Mouse (Mus musculus): ENCODE data around the gene Ddx43. TPM values are rescaled to one million over a fixed set of nuclear protein-coding genes. Genes with fewer than 3 reads are reported as not detected.

The Ddx43 gene
- total RNA-seq, 4 experiments from 2014 or later, result not detected

DNA sequence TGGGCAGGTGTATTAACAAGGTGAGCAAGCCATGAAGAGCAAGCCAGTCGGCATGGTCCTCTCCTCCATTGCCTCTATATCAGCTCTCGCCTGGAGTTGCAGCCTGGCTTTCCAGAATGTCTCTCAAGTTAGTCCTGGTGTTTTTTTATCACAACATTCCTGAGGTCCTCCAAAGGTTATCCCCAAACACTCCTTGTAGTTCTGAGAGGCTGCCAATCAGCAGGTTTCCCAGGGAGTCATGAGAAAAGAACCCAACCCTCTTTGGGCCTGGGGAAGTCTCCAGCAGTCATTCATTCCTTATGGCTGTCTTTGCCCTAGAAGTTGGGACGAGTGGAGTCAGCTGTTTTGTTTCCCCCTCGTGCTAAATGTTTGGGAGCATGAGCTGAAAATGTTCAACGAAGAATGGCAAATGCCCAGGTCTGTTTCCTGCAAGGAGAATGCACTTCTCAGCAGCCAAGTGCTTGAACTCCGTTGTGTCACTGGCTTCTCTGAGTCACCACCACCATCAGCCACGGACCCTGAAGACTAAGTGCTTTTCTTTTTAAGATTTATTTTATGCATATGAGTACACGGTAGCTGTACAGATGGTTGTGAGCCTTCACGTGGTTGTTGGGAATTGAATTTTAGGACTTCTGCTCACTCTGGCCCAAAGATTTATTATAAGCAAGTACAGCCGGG, 22.6 kb upstream of the Ddx43 start:
- no peak for DNase-seq (ENCODE audit: low spot score in 2 of 2)

DNA sequence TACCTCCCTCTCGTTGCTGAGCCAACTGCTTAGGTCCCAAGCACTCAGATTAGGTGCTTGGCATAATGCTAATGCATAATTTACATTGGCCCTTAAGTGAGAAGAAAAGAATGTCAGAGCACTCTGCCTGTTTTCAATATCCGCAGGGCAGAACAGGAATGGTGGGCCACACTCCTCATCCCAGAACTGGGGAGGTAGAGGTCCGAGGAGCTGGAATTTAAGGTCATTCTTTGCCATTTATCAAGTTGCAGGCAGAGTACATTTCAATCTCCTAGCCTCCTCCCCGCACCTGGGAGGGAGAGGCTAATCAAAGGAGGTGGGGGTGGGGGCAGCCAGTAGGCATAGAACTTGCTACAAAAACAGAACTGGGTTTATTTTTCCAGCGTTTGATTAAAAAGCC, 21.2 kb upstream of the Ddx43 start:
- no peak for DNase-seq (ENCODE audit: low spot score in 2 of 2)

DNA sequence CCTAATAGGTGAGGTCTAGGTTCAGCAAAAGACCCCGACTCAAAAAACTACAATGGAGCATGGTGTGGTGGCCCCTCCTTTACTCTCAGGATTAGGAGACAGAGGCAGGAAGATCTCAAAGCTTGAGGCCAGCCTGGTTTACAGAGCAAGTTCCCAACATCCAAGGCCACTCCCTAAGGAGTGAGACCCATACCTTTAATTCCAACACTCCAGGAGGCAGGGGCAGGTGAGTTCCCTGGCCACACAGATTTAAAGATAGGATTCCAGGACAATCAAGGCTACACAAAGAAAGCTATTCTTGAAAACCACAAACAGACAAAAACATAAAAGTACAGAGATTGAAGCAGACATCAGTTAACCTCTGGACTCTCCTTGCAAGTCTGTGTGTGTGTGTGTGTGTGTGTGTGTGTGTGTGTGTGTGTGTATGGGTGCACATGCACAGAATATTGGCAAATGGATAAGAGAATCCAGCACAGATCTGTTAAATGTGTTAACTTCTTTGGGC, 20.6 kb upstream of the Ddx43 start:
- no peak for DNase-seq (ENCODE audit: low spot score in 2 of 2)

DNA sequence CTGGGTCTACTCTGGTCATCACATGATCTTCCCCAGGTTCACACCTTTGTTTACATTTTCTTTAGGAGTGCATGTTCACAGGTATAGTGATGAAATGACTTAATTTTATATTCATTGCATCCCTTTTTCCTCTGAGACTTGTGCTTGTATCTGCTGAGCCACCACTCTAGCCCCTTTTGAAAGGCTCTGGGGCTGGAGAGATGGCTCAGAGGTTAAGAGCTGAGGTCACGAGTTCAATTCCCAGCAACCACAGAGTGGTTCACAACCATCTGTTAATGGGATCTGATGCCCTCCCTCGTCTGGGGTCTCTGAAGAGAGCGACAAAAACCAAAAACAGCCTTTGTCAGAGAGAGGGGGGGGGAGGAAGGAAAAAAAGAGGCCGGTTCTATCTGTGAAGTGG, 20.1 kb upstream of the Ddx43 start:
- no peak for DNase-seq (ENCODE audit: low spot score in 2 of 2)

DNA sequence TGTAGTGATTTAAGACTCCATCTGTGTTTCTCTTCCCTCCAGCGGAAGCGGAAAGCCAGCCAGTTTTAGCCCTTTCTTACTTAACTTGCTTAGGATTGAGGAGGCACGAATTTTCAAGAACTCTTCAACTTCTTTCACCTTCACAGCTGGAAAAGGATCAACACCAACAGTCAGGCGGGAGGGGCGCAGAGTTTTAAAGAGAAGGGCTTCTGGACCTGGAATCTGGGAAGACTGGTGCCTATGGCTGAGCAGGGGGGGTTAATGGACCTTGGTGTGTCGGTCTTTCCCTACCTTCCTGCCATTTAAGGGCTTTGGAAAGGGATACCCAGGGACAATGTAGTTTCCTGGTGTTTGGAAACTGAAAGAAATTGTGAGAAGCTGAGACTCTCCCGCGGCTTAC, 18.0 kb upstream of the Ddx43 start:
- DNase-seq (ENCODE audit: low spot score in 2 of 2), result no peak

DNA sequence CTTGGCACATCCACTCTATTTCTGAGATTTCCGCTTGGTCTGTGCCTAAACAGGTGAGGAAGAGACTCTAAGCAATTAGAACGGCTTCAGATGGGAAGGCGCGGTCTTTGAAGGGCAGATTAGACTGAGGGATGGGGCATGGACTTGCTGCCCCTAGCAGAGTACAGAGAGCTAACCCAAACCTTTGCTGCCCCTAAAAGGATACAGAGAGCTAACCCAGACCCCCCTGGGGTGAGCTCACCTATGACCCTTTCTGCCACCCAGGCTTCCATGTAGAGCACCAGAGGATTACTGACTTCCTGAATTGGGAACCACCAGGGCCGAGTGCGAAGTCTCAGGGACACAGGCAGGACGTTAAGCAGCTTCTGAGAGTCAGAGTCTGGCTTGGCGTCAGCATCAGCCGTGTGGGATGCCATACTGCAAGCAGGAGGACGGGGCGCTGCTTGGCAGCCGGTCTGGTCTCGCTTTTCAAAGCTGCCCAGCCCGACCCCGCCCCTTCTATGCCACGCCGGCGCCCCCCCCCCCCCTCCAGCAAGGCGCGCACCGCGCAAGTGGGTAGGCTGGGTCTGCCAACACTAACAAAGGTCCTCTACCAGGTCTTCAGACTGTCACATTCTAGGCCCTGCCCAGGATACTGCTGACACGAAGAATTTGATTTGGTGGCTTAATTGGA, 17.3 kb upstream of the Ddx43 start, which contains the start of gene Ooep:
Gene Ooep (minus strand): TSS at position 613 of the 673 bp plus-strand sequence.
- no peak for DNase-seq (ENCODE audit: low spot score in 2 of 2)

DNA sequence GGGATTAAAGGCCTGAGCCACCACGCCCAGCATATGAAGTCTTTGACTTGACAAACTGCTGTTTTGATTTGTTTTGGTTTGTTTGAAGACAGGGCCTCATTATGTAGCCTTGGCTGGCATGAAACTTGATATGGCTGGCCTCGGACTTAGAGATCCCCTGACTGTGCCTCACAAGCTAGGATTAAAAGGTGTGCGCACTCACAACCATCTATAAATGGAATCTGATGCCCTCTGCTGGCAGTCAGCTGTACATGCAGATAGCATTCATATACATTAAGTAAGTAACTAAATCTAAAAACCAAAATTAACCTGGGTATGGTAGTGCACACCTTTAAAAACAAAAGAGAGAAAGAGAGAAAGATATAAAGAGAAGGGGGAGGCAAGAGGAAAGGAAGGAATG, 9.7 kb upstream of the Ddx43 start:
- no peak for DNase-seq (ENCODE audit: low spot score in 2 of 2)

DNA sequence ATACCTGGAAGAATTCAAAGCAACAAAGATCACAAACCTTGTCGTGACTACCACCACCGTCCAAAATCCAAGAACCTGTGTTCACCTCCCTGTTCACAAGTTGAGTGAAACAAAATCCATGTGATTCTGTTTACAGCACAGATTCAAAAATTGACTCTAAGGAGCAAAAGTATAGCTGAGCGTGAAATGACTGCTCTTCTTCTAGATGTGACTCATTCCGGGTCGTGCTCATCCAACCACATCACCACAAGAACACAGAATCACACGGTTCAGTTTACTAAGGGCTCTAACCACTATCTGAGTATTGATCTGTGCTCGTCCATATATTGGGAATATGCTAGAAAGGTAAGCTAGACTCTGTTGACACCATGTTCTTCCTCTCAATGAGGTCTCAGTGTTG, 8.6 kb upstream of the Ddx43 start:
- DNase-seq (ENCODE audit: low spot score in 2 of 2), result no peak

DNA sequence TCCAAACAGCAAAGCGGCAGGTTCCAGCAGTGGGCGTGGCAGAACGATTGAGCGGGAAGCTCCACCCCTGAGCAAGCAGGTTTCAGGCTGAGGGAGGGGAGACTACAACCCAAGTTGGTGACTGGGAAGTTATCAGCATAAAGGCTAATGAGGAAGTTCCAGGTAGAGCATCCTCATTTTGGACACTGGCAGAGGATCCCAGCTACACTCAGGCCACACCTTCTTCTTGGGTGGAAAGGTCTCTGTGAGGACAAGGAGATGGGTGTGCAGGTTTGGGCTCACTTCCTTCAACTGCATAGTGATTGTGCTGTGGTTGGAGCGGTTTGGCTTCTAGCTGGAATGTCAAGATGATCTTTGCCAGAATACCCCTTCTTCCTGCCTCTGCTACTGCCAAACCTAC, 5.6 kb upstream of the Ddx43 start:
- no peak for DNase-seq (ENCODE audit: low spot score in 2 of 2)

DNA sequence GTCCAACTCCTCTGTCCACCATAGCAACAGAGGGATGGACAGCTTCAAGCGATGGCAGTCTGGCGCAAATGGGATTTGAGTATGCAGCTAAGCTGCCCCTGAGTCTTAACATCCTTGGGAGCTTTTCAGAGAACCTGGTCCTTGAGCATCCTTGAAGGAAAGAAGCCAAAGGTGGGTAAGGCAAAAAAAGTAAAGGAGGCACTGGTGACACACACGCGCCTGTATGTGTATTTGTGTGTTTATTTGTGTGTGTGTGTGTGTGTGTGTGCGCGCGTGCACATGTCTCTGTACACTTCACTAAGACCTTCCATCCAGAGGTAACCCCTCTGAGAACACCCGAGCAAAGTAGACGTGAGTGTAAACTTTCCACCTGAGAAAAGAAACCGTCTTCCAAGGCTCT, 1.8 kb upstream of the Ddx43 start:
- no peak for DNase-seq (ENCODE audit: low spot score in 2 of 2)

DNA sequence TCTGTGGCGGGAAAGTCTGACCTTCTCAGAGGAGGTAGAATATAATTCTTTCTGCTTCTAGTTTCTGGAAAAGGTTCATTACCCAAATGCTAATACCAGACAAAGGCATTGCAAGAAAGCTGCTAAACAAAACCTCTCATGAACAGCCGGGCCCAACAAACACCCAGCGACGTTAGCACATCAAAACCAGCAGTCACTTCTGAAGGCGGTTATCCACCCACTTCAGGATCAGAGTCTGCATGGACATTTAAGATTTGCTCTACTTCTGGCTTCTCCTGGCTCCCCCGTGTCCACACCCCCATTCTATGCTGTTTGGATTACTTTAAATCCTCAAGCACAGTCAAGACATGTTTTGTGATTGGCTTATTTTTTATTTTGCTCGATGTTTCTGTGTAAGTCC, 975 bp upstream of the Ddx43 start:
- no peak for DNase-seq (ENCODE audit: low spot score in 2 of 2)

DNA sequence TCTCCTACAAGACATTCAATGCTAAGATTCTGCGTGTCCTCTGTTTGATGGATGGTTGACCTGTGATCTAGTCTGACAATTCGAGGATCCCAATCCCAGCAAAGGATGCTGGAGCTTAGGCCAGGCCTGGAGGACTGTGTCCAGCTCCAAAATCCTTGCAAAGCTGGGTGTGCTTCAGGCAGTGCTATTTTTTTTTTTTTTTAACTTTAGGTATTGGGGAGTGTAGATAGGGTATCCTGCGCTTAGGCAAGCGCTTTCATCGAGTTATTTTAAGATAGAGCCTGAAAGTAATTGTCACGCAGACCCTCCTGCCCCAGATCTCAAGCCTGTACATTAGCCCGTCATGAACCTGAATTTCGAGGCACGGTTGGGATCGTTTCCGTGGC, 340 bp upstream of the Ddx43 start:
- no peak for DNase-seq (ENCODE audit: low spot score in 2 of 2)

DNA sequence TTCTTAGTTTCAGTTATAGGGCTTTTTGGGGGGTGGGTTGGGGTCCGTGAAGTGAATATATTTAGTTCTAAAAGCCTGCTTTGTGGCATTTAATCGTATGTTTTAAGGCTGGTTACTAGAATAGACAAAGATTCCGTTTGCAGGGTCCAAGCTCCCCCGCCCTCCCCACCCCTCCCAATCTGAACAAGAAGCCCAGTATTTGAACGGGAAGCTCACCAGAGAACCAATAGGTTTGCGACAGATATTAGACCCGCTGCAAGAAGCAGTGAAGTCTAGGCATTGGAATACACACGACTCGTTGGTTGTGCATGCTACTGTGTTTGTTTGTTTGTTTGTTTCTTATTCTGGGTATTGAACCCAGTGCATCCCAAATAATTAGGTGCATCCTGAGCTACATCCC, 940 bp downstream of the Ddx43 start:
- no peak for DNase-seq (ENCODE audit: low spot score in 2 of 2)

DNA sequence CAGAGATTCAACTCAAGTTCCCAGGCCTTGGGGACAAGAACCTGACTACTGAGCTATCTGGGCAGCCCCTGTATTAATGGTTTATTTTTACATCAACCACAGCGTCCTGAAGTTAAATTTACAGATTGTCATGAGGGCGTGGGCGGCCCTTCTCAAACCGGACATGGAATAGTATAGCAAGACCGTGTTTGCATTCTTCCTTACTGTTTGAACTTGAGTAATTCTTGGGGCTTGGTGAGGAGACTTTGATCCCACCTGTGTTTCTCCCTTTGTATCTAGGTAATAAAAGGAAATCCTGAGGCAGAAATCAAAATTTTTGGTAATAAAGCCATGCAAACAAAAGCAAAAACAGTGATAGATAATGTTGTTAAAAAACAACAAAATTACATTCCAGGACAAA, 5.0 kb downstream of the Ddx43 start:
- no peak for DNase-seq (ENCODE audit: low spot score in 2 of 2)

DNA sequence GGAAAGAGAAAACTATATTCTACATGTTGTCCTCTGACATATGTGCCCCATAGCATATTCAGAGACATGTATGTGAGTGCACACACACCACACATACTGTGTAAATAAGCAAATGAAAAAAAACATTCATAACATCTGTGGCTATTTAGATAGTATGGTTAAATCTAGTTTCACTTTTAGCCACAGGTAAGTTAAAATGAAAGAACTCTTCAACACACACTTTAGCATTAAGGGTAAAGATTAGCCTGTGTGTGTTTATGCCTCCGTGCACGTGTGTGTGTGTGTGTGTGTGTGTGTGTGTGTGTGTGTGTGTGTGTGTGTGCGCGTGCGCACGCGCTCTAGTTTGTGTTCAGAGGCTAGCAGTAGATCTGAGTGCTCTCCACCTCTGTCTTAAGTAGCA, 6.0 kb downstream of the Ddx43 start:
- no peak for DNase-seq (ENCODE audit: low spot score in 2 of 2)

DNA sequence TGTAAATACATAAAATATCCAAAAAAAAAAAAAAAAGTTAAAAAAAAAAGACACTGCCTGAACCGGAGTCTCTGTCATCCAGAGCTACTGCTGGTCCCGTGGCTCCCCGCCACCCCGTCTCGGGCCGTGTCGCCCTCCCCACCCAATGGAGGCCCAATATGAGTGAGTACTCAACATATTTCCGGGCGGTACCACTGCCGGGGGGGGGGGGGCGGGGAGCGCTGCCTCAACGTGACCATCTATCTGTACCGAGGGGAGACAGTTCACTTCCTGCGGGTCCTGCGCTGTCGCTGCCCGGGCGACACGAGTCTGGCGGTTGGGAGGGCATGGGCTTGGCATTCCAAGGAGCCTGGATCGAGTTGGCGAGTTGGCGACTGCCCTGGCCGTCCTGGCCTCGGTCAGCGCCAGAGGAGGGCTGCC, 31.8 kb downstream of the Ddx43 start:
- no peak for DNase-seq (ENCODE audit: low spot score in 2 of 2)

DNA sequence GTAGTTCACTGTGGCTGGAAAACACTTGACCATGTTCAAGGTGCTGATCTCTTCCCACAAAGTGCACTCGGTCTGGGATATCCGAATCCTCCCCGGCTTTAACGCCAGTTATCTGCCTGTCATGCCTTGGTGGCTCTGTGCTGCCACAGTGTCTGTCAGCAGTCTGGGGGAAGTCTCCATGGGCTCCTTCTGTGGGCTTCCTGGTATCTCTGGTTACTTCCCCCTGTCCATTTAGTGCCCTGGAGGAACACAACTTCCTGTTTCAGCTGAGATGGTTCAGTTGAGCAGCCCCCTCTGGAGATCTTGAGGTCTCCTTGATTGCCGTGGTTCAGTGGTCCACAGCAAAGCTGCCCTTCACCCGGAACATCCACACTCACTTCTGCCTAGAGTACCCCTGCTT, 32.6 kb downstream of the Ddx43 start:
- no peak for DNase-seq (ENCODE audit: low spot score in 2 of 2)

DNA sequence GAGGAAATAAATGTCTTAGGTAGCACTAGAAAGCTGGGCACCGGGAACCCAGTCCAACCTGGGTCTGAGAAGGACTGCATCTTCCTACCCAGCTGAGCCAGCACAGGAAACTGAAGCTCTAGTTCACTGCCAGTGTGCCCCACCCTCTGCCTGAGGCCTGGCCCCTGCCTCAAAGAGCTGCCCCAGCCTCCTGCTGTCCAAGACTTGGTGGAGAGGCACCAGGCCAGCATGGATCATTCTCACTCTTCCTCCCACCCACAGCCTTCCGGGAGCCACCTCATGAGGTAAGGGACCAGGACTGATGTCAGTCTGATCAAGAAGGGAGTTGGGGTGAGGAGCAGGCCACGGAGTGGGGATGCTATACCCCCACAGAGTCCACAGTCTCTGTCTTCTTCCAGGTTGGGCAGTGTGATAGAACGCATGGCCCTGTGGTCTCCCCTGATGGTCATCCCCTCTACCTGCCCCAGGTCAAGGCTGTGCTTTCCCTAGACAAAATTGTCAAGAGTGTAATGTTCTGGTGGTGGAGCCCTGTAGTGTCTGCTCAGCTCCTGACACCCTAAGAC, 33.4 kb downstream of the Ddx43 start:
- DNase-seq (ENCODE audit: low spot score in 2 of 2), result no peak

DNA sequence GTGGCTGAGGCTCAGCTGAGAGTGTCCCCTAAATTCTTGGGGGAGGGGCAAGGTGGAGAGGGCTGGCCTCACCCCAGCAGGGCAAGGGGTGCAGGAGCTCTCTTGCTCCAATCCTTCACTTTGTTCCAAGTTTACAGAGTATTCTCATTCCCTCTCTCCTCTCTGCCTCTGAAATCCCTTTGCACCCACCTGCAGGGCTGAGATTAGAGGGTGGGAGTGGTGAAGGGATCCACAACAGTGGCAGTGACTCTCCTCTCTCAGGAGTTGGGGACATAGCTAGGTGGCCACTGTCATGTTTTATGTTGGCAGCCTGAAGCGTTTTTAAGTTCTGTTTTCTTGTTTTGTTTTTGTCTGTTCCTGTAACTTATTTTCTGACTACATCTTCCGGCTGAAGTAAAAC, 34.0 kb downstream of the Ddx43 start:
- no peak for DNase-seq (ENCODE audit: low spot score in 2 of 2)

DNA sequence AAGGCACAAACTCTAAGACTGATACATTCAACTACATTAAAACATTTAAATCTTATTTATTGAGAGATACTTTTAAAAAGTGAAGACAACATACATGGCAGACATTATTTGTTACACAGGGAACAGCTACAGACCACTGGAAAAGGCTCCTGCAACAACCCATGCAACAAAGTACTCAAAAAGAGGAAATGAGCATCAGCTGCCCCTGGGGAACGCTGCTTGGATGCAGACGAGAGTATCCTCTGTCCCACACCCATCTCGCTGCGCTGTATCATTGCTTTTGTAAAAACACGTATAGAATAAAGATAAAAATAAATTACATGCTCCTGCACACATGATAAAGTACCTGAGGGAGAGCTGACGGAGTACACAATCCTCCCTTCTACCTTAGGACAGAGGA, 34.9 kb downstream of the Ddx43 start:
- no peak for DNase-seq (ENCODE audit: low spot score in 2 of 2)

DNA sequence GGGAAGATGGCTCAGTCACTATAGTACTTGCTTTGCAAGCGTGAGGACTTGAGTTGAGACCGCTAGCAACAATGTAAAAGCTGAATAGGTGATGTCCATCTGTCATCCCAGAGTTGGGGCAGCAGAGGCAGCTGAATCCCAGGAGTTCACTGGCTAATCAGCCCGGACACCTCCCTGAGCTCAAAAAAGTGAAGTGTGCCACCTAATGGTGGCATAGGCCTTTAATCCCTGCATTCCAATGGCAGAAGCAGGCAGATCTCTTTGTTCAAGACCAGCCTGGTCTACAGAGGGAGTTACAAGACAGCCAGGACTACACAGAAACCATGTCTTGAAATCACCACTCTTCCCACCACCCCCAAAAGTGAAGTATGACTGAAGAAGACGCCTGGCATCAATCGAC, 36.9 kb downstream of the Ddx43 start:
- no peak for DNase-seq (ENCODE audit: low spot score in 2 of 2)

DNA sequence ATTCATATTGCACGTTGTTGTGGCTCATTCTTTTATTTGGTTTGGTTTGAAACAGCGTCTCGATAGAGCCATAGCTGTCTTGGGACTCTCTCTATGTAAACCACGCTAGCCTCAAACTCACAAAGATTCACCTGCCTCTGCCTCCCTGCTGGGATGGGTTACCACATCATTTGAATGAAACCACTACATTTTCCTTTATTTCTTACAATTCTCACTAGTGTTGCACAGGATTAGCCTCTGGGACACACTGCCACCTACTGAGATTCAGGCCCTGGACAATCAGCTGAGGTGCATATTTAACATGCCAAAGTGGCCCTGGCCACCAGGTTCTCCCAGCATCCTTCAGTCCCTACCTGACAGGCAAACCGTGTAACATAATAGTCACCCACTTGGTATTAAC, 43.8 kb downstream of the Ddx43 start:
- no peak for DNase-seq (ENCODE audit: low spot score in 2 of 2)

DNA sequence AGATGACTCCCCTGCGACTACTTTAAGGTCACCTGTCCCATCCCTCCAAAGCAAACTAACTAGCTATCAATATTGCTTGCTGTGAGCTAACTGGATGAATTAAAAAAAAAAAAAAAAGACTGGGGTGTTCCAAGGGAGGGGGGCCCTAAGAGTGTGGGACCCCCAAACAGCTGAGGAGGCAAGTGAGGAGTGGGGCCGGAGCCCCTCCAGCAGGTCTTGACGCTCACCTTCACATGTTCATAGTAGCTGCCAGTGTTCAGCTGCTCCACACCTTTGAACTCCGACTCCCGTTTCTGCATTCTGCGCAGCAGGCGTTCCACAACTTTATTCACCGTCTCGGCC, 46.6 kb downstream of the Ddx43 start:
- no peak for DNase-seq (ENCODE audit: low spot score in 2 of 2)
